Mouse (Mus musculus) thymus, postnatal 14 days (tissue): ENCODE data around the gene Amdhd2.
"Not testable (repeated sequence)": the region's sequence is repeated elsewhere in the genome, so short reads cannot be mapped to it uniquely, and the experiment has no call there.

ENCODE experiments used
- DNase-seq: peaks from one replicate; pipeline ENCODE4 v3.0.0; 2021

Gene Amdhd2

GRCm38 (mm10) chr17:24154463-24154862, 9.1 kb downstream of the Amdhd2 start:
- DNase-seq, result no peak

GRCm38 (mm10) chr17:24151890-24152563, 11.5 kb downstream of the Amdhd2 start:
- peak; percentile 90 for DNase-seq

GRCm38 (mm10) chr17:24151382-24151781, 12.2 kb downstream of the Amdhd2 start:
- no peak for DNase-seq

GRCm38 (mm10) chr17:24150824-24151223, 12.7 kb downstream of the Amdhd2 start, which contains the start of gene Pdpk1:
Gene Pdpk1 (minus strand): TSS chr17:24150924.
- DNase-seq, result no peak

- no peak for DNase-seq
Observed at GRCm38 (mm10) chr17:24149421-24149820, 14.1 kb downstream of the Amdhd2 start.

- DNase-seq, result no peak
Observed at GRCm38 (mm10) chr17:24142897-24143296, 20.7 kb downstream of the Amdhd2 start.

GRCm38 (mm10) chr17:24141425-24141920, 22.1 kb downstream of the Amdhd2 start:
- peak; percentile 98 for DNase-seq

- peak; percentile 64 for DNase-seq
Observed at GRCm38 (mm10) chr17:24140845-24141424, 22.6 kb downstream of the Amdhd2 start.

GRCm38 (mm10) chr17:24139968-24140367, 23.6 kb downstream of the Amdhd2 start:
- no peak for DNase-seq

- no peak for DNase-seq
Observed at GRCm38 (mm10) chr17:24139256-24139655, 24.3 kb downstream of the Amdhd2 start.

- DNase-seq, result peak; percentile 69
Observed at GRCm38 (mm10) chr17:24137226-24137880, 26.2 kb downstream of the Amdhd2 start.

- DNase-seq, result no peak
Observed at GRCm38 (mm10) chr17:24134062-24134461, 29.5 kb downstream of the Amdhd2 start.

GRCm38 (mm10) chr17:24132919-24133318, 30.6 kb downstream of the Amdhd2 start:
- peak; percentile 38 for DNase-seq

GRCm38 (mm10) chr17:24131570-24131969, 32.0 kb downstream of the Amdhd2 start:
- DNase-seq, result no peak

GRCm38 (mm10) chr17:24129246-24129645, 34.3 kb downstream of the Amdhd2 start:
- DNase-seq, result not testable (repeated sequence)

GRCm38 (mm10) chr17:24127592-24127991, 36.0 kb downstream of the Amdhd2 start:
- DNase-seq, result no peak

- no peak for DNase-seq
Observed at GRCm38 (mm10) chr17:24126801-24127200, 36.8 kb downstream of the Amdhd2 start.

- DNase-seq, result no peak
Observed at GRCm38 (mm10) chr17:24119446-24119845, 44.1 kb downstream of the Amdhd2 start.

GRCm38 (mm10) chr17:24113031-24113430, 50.5 kb downstream of the Amdhd2 start:
- no peak for DNase-seq

GRCm38 (mm10) chr17:24111256-24111655, 52.3 kb downstream of the Amdhd2 start:
- DNase-seq, result no peak

- DNase-seq, result no peak
Observed at GRCm38 (mm10) chr17:24108896-24109295, 54.7 kb downstream of the Amdhd2 start.
